Mouse (Mus musculus) erythroblast, embryonic 14.5 days (primary cell): ENCODE measurements around the gene Josd1.

Experiments
- GATA1 ChIP-seq: IDR thresholded peaks from 2 replicates; pipeline ENCODE4 v1.6.1; 2012; ENCODE audit warnings: low read length, inconsistent platforms, mixed read lengths
- TAL1 ChIP-seq: IDR thresholded peaks from 3 replicates; pipeline ENCODE4 v1.6.1; 2012; ENCODE audit warnings: low read length, inconsistent platforms, mixed read lengths

DNA sequence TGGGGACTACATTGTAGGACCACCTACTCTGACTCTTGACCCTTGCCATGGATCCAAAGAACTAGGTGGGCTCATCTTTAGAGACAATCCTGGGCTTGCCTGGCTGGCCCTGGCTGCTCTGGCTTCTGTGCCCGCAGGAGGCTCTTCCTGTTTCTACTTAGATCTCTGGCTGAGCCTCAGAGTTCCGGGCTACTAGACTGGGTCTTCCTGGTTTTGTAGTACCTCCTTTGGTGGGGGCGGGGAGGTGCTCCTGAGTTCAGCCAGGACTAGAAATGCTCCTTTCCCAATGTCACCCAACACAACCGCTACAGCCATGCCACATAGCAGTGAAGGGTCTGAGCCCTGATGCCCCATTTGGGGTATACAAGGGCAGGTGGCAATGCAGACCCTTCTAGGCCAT lies 33.1 kb upstream of the Josd1 start:
- TF ChIP-seq GATA1 (no peak), TAL1 (no peak)
